Mouse (Mus musculus) lung, postnatal 0 days (tissue): ENCODE results near the gene Rbfox1.

ENCODE experiments used
- CTCF ChIP-seq: IDR thresholded peaks from 2 replicates; pipeline ENCODE4 v1.5.1; 2016; ENCODE audit warnings: antibody characterized with exemption, mild to moderate bottlenecking
- EP300 ChIP-seq: IDR thresholded peaks from 2 replicates; pipeline ENCODE4 v1.6.1; 2016; ENCODE audit warnings: antibody characterized with exemption, mild to moderate bottlenecking, control low read depth

GRCm38 (mm10) chr16:5881820-5882219, 3.3 kb upstream of the Rbfox1 start:
- TF ChIP-seq CTCF (peak; percentile 79), EP300 (no peak)
